Mouse (Mus musculus) spleen, postnatal 14 days (tissue): ENCODE data around the gene Olfr229.
"Not testable (repeated sequence)": the region's sequence is repeated elsewhere in the genome, so short reads cannot be mapped to it uniquely, and the experiment has no call there.

Experiments
- DNase-seq, 2 experiments: peaks; one replicate each; pipeline ENCODE4 v3.0.0; 2021 to 2022; ENCODE audit warnings: low spot score in 2 of 2

Olfr229 gene

GRCm38 (mm10) chr9:39907036-39907435, at the start of gene Olfr229:
TSS of gene Olfr229 (plus strand) at chr9:39907336.
- DNase-seq: no peak

GRCm38 (mm10) chr9:39866122-39866521, 41.0 kb upstream of the Olfr229 start, which contains the start of gene Olfr972:
TSS of gene Olfr972 (plus strand) at chr9:39866422.
- DNase-seq: no peak

GRCm38 (mm10) chr9:39871986-39872385, 35.1 kb upstream of the Olfr229 start:
- not testable (repeated sequence) for DNase-seq

GRCm38 (mm10) chr9:39877541-39878396, 29.4 kb upstream of the Olfr229 start:
- not testable (repeated sequence) for DNase-seq

- DNase-seq: no peak
Observed at GRCm38 (mm10) chr9:39905106-39905505, 2.0 kb upstream of the Olfr229 start.

- DNase-seq: no peak
Observed at GRCm38 (mm10) chr9:39909939-39910338, 2.8 kb downstream of the Olfr229 start.

- DNase-seq: not testable (repeated sequence)
Observed at GRCm38 (mm10) chr9:39927975-39928836, 21.1 kb downstream of the Olfr229 start.

- not testable (repeated sequence) for DNase-seq
Observed at GRCm38 (mm10) chr9:39928837-39929236, 21.7 kb downstream of the Olfr229 start.

GRCm38 (mm10) chr9:39937201-39937600, 30.1 kb downstream of the Olfr229 start, which contains the start of gene Olfr974:
TSS of gene Olfr974 (plus strand) at chr9:39937501.
- DNase-seq: no peak

GRCm38 (mm10) chr9:39951946-39952345, 44.8 kb downstream of the Olfr229 start, which contains the start of gene Olfr975:
TSS of gene Olfr975 (minus strand) at chr9:39952046.
- DNase-seq: no peak

GRCm38 (mm10) chr9:39961033-39961432, 53.9 kb downstream of the Olfr229 start, which contains the start of gene Olfr976:
TSS of gene Olfr976 (minus strand) at chr9:39961133.
- not testable (repeated sequence) for DNase-seq
